Mouse (Mus musculus) stomach, postnatal 0 days (tissue): ENCODE results near the gene Fgfr2.

ENCODE experiments used
- CTCF ChIP-seq: IDR thresholded peaks from 2 replicates; pipeline ENCODE4 v1.5.1; 2016; ENCODE audit warnings: antibody characterized with exemption, low read depth, mild to moderate bottlenecking, moderate library complexity
- EP300 ChIP-seq: optimal IDR thresholded peaks from 2 replicates; pipeline ENCODE3; 2016; ENCODE audit warnings: antibody characterized with exemption

DNA sequence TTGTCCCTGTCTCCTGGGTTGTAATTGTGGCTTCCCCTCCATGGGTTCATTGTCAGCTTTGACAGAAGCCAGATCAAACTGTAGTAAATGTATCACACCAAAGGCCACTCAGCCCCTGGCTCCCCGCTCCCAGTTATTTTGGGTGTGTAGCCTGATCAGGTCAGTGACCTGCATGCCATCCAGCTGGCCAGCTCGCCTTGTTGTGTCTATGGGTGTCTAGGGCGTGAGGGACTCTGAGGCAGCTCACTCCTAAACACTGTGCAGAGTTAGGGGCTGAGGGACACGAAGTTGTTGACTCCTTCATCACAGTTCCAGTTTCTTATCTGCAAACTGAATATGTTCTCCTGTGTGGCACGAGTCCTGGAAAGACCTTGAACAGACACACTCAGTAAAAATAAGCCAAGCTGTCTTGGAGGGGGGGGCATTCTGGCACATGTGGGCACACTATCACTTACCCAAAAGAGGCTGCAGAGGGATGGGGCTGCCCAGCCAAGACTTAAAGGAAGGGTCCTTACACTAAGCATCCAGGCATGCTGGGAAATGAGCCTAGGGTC is 2342.2 kb downstream of the Fgfr2 start:
- TF ChIP-seq CTCF (no peak), EP300 (no peak)
